8 mouse cellular contexts compared by ENCODE assay signal in the genomic region with DNA sequence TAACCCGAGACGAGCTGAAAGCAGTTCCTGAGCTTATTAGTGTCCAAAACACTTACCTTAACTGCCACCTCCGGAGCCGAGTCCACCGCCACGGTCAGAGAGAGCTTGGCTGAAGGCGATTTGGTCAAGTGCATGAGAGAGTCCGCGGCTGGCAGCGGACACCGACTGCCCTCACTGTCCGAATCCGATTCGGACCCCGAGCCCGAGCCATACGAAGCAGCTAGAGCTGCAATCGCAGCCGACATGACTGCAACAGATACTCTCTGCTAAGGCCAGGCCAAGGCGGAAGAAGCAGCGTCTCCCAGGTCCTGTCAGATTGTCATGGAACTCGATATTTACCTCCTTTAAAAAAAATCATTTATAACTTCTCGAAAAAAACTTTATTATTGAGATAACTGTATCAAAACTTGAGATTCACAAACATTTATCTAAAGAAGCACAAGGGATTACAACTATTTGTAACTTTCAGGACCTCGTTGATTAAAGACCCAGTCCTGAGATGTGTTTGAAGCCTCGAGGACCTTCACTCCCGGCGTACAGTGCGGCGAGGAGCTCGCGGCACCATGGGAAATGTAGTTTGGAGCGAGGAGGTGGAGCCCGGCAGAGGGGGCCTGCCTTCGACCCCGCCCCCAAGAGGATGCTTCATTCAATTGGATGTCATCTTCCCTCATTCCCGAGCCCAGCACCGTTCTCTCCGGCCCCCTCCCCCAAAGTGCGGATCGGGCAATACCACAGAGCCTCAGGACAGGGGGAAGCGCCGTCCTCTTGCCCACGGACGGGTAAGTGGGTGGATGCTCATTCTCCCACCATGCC. TPM values are rescaled to one million over a fixed set of nuclear protein-coding genes. Genes with fewer than 3 reads are reported as not detected.
DNase-seq lines count a peak whose midpoint lies in the region; ATAC-seq and TF ChIP-seq lines count a peak whose summit lies in the region.

A gene (minus strand): TSS at position 481 of the 813 bp plus-strand sequence.
A gene (plus strand): TSS at position 645 of the 813 bp plus-strand sequence.

- ATAC-seq in Patski: peak; percentile 88
- ATAC-seq in hindbrain, embryonic 13.5 days (ENCODE audit: low FRiP score): peak; percentile 98

- no peak for TF ChIP-seq CTCF in Patski (IDR thresholded peaks at IDR 0.05)

- no peaks in the 10 kb centered on the region for H3K9me3 ChIP-seq in hindbrain, embryonic 13.5 days

- peak within 1 kb of the TSS; percentile 70 for H3K4me2 ChIP-seq in hindbrain, embryonic 13.5 days

- in situ Hi-C loops in Patski (cut with MboI; ENCODE audit: low pct_unique_long_range_greater_than_20kb): loop anchor here (5.0 to 25.0 kb wide), 2 partner anchors 231 to 621 kb away; a partner anchor contains a TSS

- H3K27ac ChIP-seq in hindbrain, embryonic 13.5 days: peak within 1 kb of the TSS; percentile 99

- no peaks in the 10 kb centered on the region; the same call in 1 of the 2 replicates for H3K36me3 ChIP-seq in hindbrain, embryonic 13.5 days

- peak within 1 kb of the TSS; percentile 92 for H3K4me3 ChIP-seq in hindbrain, embryonic 13.5 days

- CTCF ChIA-PET in Patski (lab: Charles Lee): interaction anchor here (1.3 kb wide), 1 partner anchor 9 kb away, joined by 3 read pairs; no protein-coding TSS in a partner anchor

- peak; percentile 96 for DNase-seq in Patski (ENCODE audit: low read depth, low spot score)
- DNase-seq in cerebellum, postnatal 14 days: peak; percentile 99
- peak; percentile 97 to 98 for DNase-seq in frontal cortex, postnatal 14 days (ENCODE audit: low spot score in 2 of 2)
- DNase-seq in layer of hippocampus, postnatal 25 days (ENCODE audit: extremely low spot score in 1 of 2, low spot score in 1 of 2): peak; percentile 91 to 93
- peak; percentile 95 for DNase-seq in lung, postnatal 25 days (ENCODE audit: low spot score)
- peak; percentile 98 for DNase-seq in retina, embryonic 14.5 days (ENCODE audit: low spot score)
- DNase-seq in thymus, postnatal 4 days: peak; percentile 92

- H3K27me3 ChIP-seq in Patski: no peaks in the 10 kb centered on the region
- no peaks in the 10 kb centered on the region for H3K27me3 ChIP-seq in hindbrain, embryonic 13.5 days

- WGBS in hindbrain, embryonic 13.5 days: under 1% methylated on average over 44 of the region's 44 CpGs

- peak within 1 kb of the TSS; percentile 98 for H3K9ac ChIP-seq in hindbrain, embryonic 13.5 days

- POLR2A ChIA-PET in Patski (lab: Charles Lee): interaction anchor here (1.1 to 1.2 kb wide), 2 partner anchors 241 to 330 kb away, joined by 4 read pairs; no protein-coding TSS in a partner anchor

- peaks cover 33% of the 10 kb centered on the region for H3K4me1 ChIP-seq in hindbrain, embryonic 13.5 days (replicated peaks)

RNA-seq across cellular contexts. Expression of the first gene that starts in this region (rescaled TPM):
- polyA plus RNA-seq in Patski (2021): 28.1 TPM
- polyA plus RNA-seq in hindbrain, embryonic 13.5 days (2015; fragmentation: Nextera tagmentation; extraction: Ambion mirVana): 25.9 and 26.7 TPM in 2 replicates
- total RNA-seq in layer of hippocampus, postnatal 25 days (2021): 10 to 100 TPM; 48.4 to 66.4 TPM

RNA-seq across cellular contexts. Expression of the second gene that starts in this region (rescaled TPM):
- 12.8 TPM for polyA plus RNA-seq in Patski (2021)
- 90.2 and 91.6 TPM in 2 replicates for polyA plus RNA-seq in hindbrain, embryonic 13.5 days (2015; fragmentation: Nextera tagmentation; extraction: Ambion mirVana)
- 100 to 1,000 TPM; 394 to 449 TPM for total RNA-seq in layer of hippocampus, postnatal 25 days (2021)

Comparison
In these comparisons a context has a peak if more than half of its experiments do, and no peak if none do; other contexts are left out.
1. Peak in every context shown above with its lines: DNase-seq, ATAC-seq, H3K4me3 ChIP-seq and H3K27ac ChIP-seq.